Mouse (Mus musculus) ES-CJ7 (cell line): Measurements from ENCODE around the gene Mrvi1.

Experiments
- DNase-seq: peaks from one replicate; pipeline ENCODE4 v3.0.0; 2011; ENCODE audit warnings: low read depth, low spot score

The Mrvi1 gene

GRCm38 (mm10) chr7:110982053-110982705 lies at the start of gene Mrvi1:
TSS of gene Mrvi1 (minus strand) at chr7:110982461.
- no peak for DNase-seq

GRCm38 (mm10) chr7:111029046-111029553 lies 46.8 kb upstream of the Mrvi1 start:
- no peak for DNase-seq

GRCm38 (mm10) chr7:111028281-111029045 lies 46.2 kb upstream of the Mrvi1 start, which contains the start of gene Ctr9:
TSS of gene Ctr9 (plus strand) at chr7:111028951.
- DNase-seq: peak; percentile 84

- DNase-seq: peak; percentile 27
Measured at GRCm38 (mm10) chr7:111024912-111025311, 42.7 kb upstream of the Mrvi1 start.

GRCm38 (mm10) chr7:111024068-111024594 lies 41.9 kb upstream of the Mrvi1 start:
- peak; percentile 64 for DNase-seq

- DNase-seq: no peak
Measured at GRCm38 (mm10) chr7:111020814-111021213, 38.6 kb upstream of the Mrvi1 start.

- no peak for DNase-seq
Measured at GRCm38 (mm10) chr7:111016921-111017320, 34.7 kb upstream of the Mrvi1 start.

- DNase-seq: no peak
Measured at GRCm38 (mm10) chr7:111015731-111016130, 33.5 kb upstream of the Mrvi1 start.

GRCm38 (mm10) chr7:111014893-111015292 lies 32.6 kb upstream of the Mrvi1 start:
- peak; percentile 82 for DNase-seq

GRCm38 (mm10) chr7:111014039-111014605 lies 31.9 kb upstream of the Mrvi1 start:
- no peak for DNase-seq

GRCm38 (mm10) chr7:111004136-111004840 lies 22.0 kb upstream of the Mrvi1 start:
- no peak for DNase-seq

- DNase-seq: no peak
Measured at GRCm38 (mm10) chr7:110998887-110999827, 16.9 kb upstream of the Mrvi1 start.

GRCm38 (mm10) chr7:110991221-110991494 lies 8.9 kb upstream of the Mrvi1 start:
- no peak for DNase-seq

GRCm38 (mm10) chr7:110990356-110991220 lies 8.3 kb upstream of the Mrvi1 start:
- no peak for DNase-seq

- DNase-seq: no peak
Measured at GRCm38 (mm10) chr7:110989286-110989879, 7.1 kb upstream of the Mrvi1 start.

GRCm38 (mm10) chr7:110988081-110988480 lies 5.8 kb upstream of the Mrvi1 start:
- no peak for DNase-seq

- DNase-seq: no peak
Measured at GRCm38 (mm10) chr7:110985581-110986265, 3.5 kb upstream of the Mrvi1 start.

GRCm38 (mm10) chr7:110983621-110984020 lies 1.4 kb upstream of the Mrvi1 start:
- no peak for DNase-seq

- DNase-seq: peak; percentile 12
Measured at GRCm38 (mm10) chr7:110982764-110983163, 503 bp upstream of the Mrvi1 start.
